Mouse (Mus musculus) ES-CJ7 (cell line): ENCODE measurements at regions not wholly inside any gene's neighbourhood (a gene's known extent, or its start where the extent isn't known, plus 50 kb on each side); places are given as distances from the start of the nearest gene placed in this dataset.

ENCODE experiments used
- DNase-seq: peaks from one replicate; pipeline ENCODE4 v3.0.0; 2011; ENCODE audit warnings: low read depth, low spot score

DNA sequence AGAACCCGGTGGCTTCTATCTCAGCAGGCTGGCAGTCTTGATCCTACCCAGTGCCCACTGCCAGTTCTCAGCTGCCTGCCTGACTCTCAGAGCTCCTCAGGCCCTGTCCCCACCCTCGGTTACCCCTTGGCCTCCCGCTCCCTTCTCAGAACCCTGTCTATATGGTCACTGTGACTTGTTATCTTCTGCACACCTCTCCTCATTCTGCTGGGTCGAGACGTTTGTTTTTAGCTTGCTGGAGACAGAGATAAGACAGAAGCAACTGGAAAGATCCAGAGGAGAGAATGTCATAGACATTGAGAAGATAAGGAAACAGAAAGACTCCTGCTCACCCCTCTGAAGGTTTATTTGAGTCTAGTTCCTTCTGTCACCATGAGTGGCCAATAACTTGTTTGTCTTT, 53.8 kb upstream of the Phc1 start:
- no peak for DNase-seq

DNA sequence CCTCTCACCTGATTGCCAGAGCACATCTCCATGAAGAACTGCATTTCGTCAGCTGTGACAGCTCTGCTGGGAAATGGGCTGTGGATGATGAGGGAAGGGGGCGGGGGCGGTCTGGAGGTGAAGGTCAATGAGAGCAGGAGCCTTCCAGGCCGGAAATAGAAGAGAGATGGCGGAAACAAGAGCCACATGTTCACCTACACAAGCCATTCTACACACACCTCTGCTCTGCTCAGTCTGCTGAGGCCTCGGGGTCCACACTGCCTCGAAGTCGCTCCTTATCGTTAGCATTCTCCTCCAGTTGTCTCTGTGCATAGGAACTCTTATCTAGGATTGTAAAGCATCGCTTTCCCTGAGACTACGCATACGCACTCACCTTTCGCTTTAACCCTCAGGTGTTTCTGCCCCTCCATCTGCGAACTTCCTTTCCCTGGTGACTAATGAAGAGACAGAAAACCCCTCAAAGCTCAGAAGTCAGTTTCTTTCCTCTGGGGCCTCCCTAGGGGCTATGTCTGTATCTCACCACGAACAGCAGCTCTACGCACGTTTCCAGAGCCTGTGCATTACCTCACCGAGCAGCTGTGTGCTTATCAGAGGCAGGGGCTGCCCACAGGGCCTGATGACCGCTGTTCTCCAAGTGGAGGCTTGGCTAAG, 53.0 kb upstream of the Phc1 start:
- peak; percentile 67 for DNase-seq

DNA sequence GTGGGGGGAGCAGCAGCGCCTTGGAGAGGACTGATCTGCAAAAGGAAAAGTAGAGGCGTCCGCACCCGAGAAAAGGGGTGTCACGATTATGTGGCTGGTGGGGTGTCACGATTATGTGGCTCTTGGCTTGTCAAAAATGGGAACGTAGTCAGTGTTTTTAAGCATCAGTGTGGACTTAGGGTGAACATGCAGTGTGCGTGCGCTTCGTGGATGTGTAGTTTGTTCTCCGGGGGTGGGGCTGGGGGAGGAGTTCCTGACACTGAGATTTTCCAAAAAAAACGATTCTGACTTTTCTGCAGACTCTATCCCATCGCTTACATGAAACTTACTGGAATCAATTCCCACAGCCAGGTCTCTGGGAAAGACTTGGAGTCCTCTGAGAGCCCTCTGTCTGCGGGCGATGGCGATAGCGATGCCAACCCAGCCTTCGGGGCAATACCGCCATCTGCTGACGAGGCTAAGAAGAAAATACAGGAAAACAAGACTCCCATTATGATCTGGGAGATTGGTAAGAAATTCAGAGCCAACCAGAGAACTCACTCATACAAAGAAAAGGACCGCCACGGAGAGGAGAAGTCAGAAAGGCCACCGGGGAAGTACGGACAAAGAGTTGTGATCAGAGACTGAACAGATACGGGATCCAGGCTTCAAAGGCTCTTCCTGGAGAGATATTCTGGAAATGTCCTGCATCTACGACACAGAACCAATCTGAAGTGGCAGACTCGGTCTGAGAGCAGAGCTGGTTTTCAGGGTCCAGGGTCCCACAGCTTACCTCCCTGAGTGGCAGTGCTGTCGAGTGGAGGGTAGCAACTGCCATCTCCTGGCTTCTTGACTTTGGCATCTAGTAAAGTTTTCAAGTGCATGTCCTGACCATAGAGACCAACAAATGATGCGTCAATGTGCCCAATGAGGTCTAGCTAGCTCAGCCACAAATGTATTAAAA, 51.6 kb upstream of the Phc1 start:
- peak; percentile 90 for DNase-seq

DNA sequence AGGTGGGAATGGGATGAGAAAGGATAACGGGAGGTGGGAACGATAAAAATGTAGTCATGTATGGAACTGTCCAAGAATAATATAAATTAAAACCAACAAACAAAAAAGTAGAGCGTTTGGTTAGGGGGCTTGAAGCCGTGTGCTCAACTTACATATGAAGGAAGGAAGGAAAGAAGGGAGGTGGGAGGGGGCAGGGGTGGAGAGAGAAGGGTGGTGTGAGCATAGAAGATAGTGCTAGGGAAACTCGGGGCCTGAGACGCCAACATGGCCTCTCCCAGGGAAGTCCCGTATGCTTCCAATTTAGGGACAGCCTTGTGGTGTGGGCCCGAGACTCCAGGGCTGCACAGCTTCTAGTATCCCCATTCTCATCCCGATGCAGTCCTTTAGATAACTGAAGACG, 50.8 kb upstream of the Phc1 start:
- no peak for DNase-seq

DNA sequence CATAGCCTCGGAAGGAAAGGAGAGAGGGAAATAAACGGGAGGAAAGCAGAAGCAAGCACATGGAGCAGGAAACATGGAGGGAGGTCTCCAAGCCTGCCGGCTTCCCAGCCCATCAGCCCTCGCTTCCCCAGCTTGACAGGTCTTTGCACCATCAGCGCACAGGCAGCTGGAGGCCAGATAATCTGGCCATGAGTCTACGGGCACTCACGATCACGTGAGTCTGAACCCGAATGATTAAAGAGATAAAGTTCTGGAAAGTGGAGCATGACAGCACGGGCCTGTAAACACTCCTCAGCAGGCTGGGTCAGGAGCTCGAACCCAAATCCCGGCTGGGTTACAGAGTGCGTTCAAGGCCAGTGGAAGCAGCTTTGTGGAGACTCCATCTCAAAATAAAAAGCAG, 50.4 kb upstream of the Phc1 start:
- no peak for DNase-seq
